Mouse (Mus musculus) bone marrow, adult 2 months (tissue): ENCODE results near the gene Polh.

ENCODE experiments used
- CTCF ChIP-seq: fragments of 200-500 bp; IDR thresholded peaks from 2 replicates; pipeline ENCODE4 v1.5.1; 2011; ENCODE audit warnings: low read length, control low read depth; ENCODE audit not compliant: control insufficient read depth, insufficient read depth
- POLR2A ChIP-seq: fragments of 200-500 bp; IDR thresholded peaks from 2 replicates; pipeline ENCODE4 v1.6.1; 2011; ENCODE audit warnings: low read depth, mild to moderate bottlenecking, control low read depth, low read length, borderline replicate concordance; ENCODE audit not compliant: control insufficient read depth

- TF ChIP-seq CTCF, result no peak
- no peak for TF ChIP-seq POLR2A
Observed at GRCm38 (mm10) chr17:46126608-46127007, 75.8 kb downstream of the Polh start.
